Mouse (Mus musculus): ENCODE measurements around the gene Lcn2. TPM values are rescaled to one million over a fixed set of nuclear protein-coding genes. Genes with fewer than 3 reads are reported as not detected.
A peak's percentile ranks its signal among the peaks of the same experiment; 100 is the strongest.

The Lcn2 gene
- polyA plus RNA-seq, 1 experiment from 2014 or later = 3.2 TPM

- no peak overlapping the region for H3K4me2 ChIP-seq
- H3K9me3 ChIP-seq = no peaks in the 10 kb centered on the region
- peaks cover 18% of the 10 kb centered on the region for H3K4me1 ChIP-seq
- no peak for ATAC-seq (ENCODE audit: insufficient number of reproducible peaks, low FRiP score, low TSS enrichment, low read depth)
- H3K36me3 ChIP-seq = peaks cover 26% of the 10 kb centered on the region
- no peaks in the 10 kb centered on the region for H3K27me3 ChIP-seq
- H3K4me3 ChIP-seq = no peak overlapping the region
- no peak overlapping the region for H3K9ac ChIP-seq
- 85% methylated on average over 7 of the region's 7 CpGs for WGBS
- H3K27ac ChIP-seq = no peak overlapping the region
Observed at GRCm38 (mm10) chr2:32411407-32411806, 23.4 kb upstream of the Lcn2 start.

GRCm38 (mm10) chr2:32408429-32409424 is 20.7 kb upstream of the Lcn2 start:
- Histone ChIP-seq H3K9ac (no peak overlapping the region), H3K4me1 (peaks cover 18% of the 10 kb centered on the region), H3K9me3 (no peaks in the 10 kb centered on the region), H3K4me3 (no peak overlapping the region), H3K36me3 (peaks cover 2% of the 10 kb centered on the region; the same call in 1 of the 2 replicates), H3K4me2 (0 out of 2 replicates have a peak overlapping the region, but pooled peaks have one; percentile 10), H3K27me3 (no peaks in the 10 kb centered on the region), H3K27ac (peak overlapping the region; percentile 69)
- ATAC-seq (ENCODE audit: insufficient number of reproducible peaks, low FRiP score, low TSS enrichment, low read depth) = 0 out of 2 replicates have a peak, but pooled peaks have one; percentile 20
- WGBS = 30% methylated on average over 25 of the region's 25 CpGs

- no peak for ATAC-seq (ENCODE audit: insufficient number of reproducible peaks, low FRiP score, low TSS enrichment, low read depth)
- no peaks in the 10 kb centered on the region for H3K9me3 ChIP-seq
- peaks cover 18% of the 10 kb centered on the region for H3K4me1 ChIP-seq
- 77% methylated on average over 7 of the region's 7 CpGs for WGBS
- H3K4me2 ChIP-seq = no peak overlapping the region
- no peak overlapping the region for H3K4me3 ChIP-seq
- no peak overlapping the region for H3K27ac ChIP-seq
- peaks cover 14% of the 10 kb centered on the region for H3K36me3 ChIP-seq
- H3K9ac ChIP-seq = no peak overlapping the region
- no peaks in the 10 kb centered on the region for H3K27me3 ChIP-seq
Observed at GRCm38 (mm10) chr2:32407144-32407824, 19.2 kb upstream of the Lcn2 start.

DNA sequence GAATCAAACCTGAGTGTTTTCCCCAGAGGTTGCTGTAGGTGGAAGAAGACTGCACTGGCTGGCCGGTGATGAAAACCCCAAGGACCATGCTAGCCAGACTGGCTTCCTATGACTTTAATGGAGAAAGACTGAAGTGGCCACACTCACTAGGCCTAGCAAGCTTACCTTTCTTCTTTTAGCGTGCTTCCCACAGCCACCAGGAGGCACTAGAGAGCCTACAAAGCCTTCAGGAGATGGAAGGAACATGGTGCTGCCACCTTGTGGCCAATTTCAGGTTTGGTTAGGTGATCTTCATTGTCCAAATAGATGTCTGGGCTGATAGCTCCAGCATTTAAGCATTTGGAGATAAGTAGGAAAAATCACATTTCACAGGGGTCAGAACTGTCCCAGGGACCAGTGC is 16.6 kb upstream of the Lcn2 start:
- WGBS = 17% methylated on average over 2 of the region's 2 CpGs
- H3K4me2 ChIP-seq = no peak overlapping the region
- H3K9me3 ChIP-seq = no peaks in the 10 kb centered on the region
- H3K27ac ChIP-seq = no peak overlapping the region
- H3K27me3 ChIP-seq = no peaks in the 10 kb centered on the region
- H3K4me1 ChIP-seq = peaks cover 12% of the 10 kb centered on the region
- H3K36me3 ChIP-seq = peaks cover 37% of the 10 kb centered on the region
- ATAC-seq (ENCODE audit: insufficient number of reproducible peaks, low FRiP score, low TSS enrichment, low read depth) = no peak
- no peak overlapping the region for H3K4me3 ChIP-seq
- H3K9ac ChIP-seq = no peak overlapping the region

- ATAC-seq (ENCODE audit: insufficient number of reproducible peaks, low FRiP score, low TSS enrichment, low read depth) = no peak
- Histone ChIP-seq H3K9ac (peak overlapping the region; percentile 78), H3K9me3 (no peaks in the 10 kb centered on the region), H3K27me3 (no peaks in the 10 kb centered on the region), H3K4me3 (peak overlapping the region; percentile 88), H3K4me2 (peak overlapping the region; percentile 88), H3K4me1 (peaks cover 17% of the 10 kb centered on the region), H3K36me3 (peaks cover 19% of the 10 kb centered on the region), H3K27ac (peak overlapping the region; percentile 95)
- WGBS = under 1% methylated on average over 15 of the region's 15 CpGs
Observed at GRCm38 (mm10) chr2:32396695-32397094, 8.6 kb upstream of the Lcn2 start.

DNA sequence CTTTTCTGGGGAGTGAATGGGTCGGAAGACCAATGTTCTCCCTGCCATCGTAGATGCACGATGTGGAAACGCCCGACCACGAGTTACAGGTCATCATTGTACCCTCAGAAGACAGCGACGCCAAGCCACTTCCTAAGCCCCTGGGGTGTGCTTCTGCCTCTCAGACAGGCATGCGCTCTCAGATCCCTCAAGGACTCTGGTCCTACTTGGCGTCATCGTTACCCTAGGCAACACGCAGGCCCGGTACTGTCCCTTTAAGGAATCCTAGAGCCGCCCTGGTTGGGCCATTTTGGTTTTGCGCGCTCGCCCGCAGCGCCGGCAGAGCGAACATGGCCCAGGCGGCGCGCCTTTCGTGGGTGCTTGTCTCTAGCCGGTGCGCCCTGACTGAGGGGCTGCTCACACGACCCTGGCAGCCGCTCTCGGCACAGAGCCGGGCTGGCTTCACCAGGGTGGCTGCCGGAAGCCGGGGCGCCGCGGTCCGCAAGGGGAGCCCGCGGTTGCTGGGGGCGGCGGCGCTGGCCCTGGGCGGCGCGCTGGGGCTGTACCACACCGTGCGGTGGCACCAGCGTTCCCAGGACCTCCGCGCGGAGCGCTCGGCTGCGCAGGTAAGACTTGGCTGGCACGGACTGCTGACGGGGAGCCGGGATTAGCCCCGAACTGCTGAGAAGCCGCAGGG is 8.0 kb upstream of the Lcn2 start:
- H3K27ac ChIP-seq = peak overlapping the region; percentile 95
- H3K4me3 ChIP-seq = peak overlapping the region; percentile 88
- H3K9ac ChIP-seq = peak overlapping the region; percentile 78
- WGBS = under 1% methylated on average over 58 of the region's 59 CpGs
- peak overlapping the region; percentile 88 for H3K4me2 ChIP-seq
- H3K9me3 ChIP-seq = no peaks in the 10 kb centered on the region
- H3K36me3 ChIP-seq = peaks cover 15% of the 10 kb centered on the region
- no peaks in the 10 kb centered on the region for H3K27me3 ChIP-seq
- peaks cover 17% of the 10 kb centered on the region for H3K4me1 ChIP-seq
- peak; percentile 86 for ATAC-seq (ENCODE audit: insufficient number of reproducible peaks, low FRiP score, low TSS enrichment, low read depth)

DNA sequence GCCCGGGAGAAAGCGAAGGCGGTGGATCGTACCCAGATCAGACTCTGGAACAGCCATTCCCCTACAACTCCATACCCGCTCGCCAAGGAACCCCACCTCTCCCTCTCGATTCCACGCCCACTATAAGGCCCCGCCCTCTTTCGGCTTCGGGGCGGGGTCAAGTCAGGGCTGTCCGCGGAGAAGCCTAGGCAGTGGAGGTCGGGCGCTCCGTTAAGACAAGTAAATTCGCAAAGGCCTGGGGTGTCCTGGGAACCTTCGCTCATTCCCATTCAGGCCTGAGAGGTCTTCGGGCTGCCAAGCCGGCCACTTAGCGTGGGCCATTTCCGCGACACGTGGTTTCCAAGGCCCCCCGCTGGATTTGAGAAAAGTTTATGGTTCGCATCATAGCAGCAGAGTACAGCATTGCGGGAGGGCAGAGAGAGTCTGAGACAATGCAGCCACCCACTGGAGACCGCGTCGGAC is 7.5 kb upstream of the Lcn2 start, which contains the start of gene Ptges2:
Ptges2 (plus strand) TSS at position 413 of the 462 bp plus-strand sequence.
- peak; percentile 90 for ATAC-seq (ENCODE audit: insufficient number of reproducible peaks, low FRiP score, low TSS enrichment, low read depth)
- H3K4me2 ChIP-seq = peak within 1 kb of the TSS; percentile 88
- H3K27me3 ChIP-seq = no peaks in the 10 kb centered on the region
- H3K27ac ChIP-seq = peak within 1 kb of the TSS; percentile 95
- no peaks in the 10 kb centered on the region for H3K9me3 ChIP-seq
- H3K9ac ChIP-seq = peak within 1 kb of the TSS; percentile 78
- H3K36me3 ChIP-seq = peaks cover 9% of the 10 kb centered on the region
- under 1% methylated on average over 31 of the region's 31 CpGs for WGBS
- H3K4me3 ChIP-seq = peak within 1 kb of the TSS; percentile 88
- H3K4me1 ChIP-seq = peaks cover 17% of the 10 kb centered on the region

GRCm38 (mm10) chr2:32394973-32395372 is 6.9 kb upstream of the Lcn2 start:
- no peak for ATAC-seq (ENCODE audit: insufficient number of reproducible peaks, low FRiP score, low TSS enrichment, low read depth)
- H3K9ac ChIP-seq = peak overlapping the region; percentile 58

GRCm38 (mm10) chr2:32392063-32392462 is 4.0 kb upstream of the Lcn2 start:
- no peak overlapping the region for H3K4me3 ChIP-seq
- WGBS = 83% methylated on average over 5 of the region's 5 CpGs
- no peaks in the 10 kb centered on the region for H3K27me3 ChIP-seq
- H3K9me3 ChIP-seq = no peaks in the 10 kb centered on the region
- no peak overlapping the region for H3K4me2 ChIP-seq
- ATAC-seq (ENCODE audit: insufficient number of reproducible peaks, low FRiP score, low TSS enrichment, low read depth) = no peak
- H3K9ac ChIP-seq = no peak overlapping the region
- H3K4me1 ChIP-seq = peaks cover 20% of the 10 kb centered on the region
- no peaks in the 10 kb centered on the region for H3K36me3 ChIP-seq
- no peak overlapping the region for H3K27ac ChIP-seq

More at GRCm38 (mm10) chr2:32394973-32395372, 6.9 kb upstream of the Lcn2 start:
- peaks cover 4% of the 10 kb centered on the region for H3K36me3 ChIP-seq
- H3K27me3 ChIP-seq = no peaks in the 10 kb centered on the region
- peak overlapping the region; percentile 88 for H3K4me2 ChIP-seq
- H3K4me1 ChIP-seq = peaks cover 17% of the 10 kb centered on the region
- peak overlapping the region; percentile 95 for H3K27ac ChIP-seq
- 5% methylated on average over 8 of the region's 8 CpGs for WGBS
- no peaks in the 10 kb centered on the region for H3K9me3 ChIP-seq
- H3K4me3 ChIP-seq = peak overlapping the region; percentile 88

GRCm38 (mm10) chr2:32390871-32391270 is 2.8 kb upstream of the Lcn2 start:
- H3K27me3 ChIP-seq = no peaks in the 10 kb centered on the region
- ATAC-seq (ENCODE audit: insufficient number of reproducible peaks, low FRiP score, low TSS enrichment, low read depth) = no peak
- no peaks in the 10 kb centered on the region for H3K9me3 ChIP-seq
- H3K9ac ChIP-seq = no peak overlapping the region
- no peak overlapping the region for H3K4me2 ChIP-seq
- 64% methylated on average over 8 of the region's 8 CpGs for WGBS
- no peak overlapping the region for H3K27ac ChIP-seq
- H3K4me1 ChIP-seq = peaks cover 14% of the 10 kb centered on the region
- no peaks in the 10 kb centered on the region for H3K36me3 ChIP-seq
- no peak overlapping the region for H3K4me3 ChIP-seq

DNA sequence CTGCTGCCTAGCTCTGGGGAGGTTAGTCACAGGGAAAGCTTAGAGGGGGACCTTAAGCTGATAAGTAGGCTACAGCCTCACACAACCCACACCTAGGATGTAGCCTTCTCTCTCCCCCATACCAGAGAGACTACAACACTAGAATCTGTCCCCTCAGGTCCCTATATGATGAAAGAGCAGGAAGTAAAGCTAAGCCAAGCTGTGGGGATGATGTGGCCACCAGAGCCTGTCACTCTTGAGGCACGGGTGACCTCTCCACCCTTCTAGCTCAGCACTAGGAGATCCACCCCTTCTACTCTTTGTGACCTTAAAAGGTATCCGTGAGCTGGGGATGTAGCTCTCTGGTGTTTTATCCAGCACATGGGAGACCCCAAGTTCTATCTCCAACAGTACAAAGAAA is 1.1 kb upstream of the Lcn2 start:
- no peak overlapping the region for H3K9ac ChIP-seq
- H3K4me2 ChIP-seq = no peak overlapping the region
- no peak overlapping the region for H3K27ac ChIP-seq
- 77% methylated on average over 2 of the region's 2 CpGs for WGBS
- peaks cover 8% of the 10 kb centered on the region for H3K4me1 ChIP-seq
- ATAC-seq (ENCODE audit: insufficient number of reproducible peaks, low FRiP score, low TSS enrichment, low read depth) = no peak
- no peaks in the 10 kb centered on the region for H3K27me3 ChIP-seq
- H3K4me3 ChIP-seq = no peak overlapping the region
- no peaks in the 10 kb centered on the region for H3K36me3 ChIP-seq
- H3K9me3 ChIP-seq = no peaks in the 10 kb centered on the region
